In the genomic region with DNA sequence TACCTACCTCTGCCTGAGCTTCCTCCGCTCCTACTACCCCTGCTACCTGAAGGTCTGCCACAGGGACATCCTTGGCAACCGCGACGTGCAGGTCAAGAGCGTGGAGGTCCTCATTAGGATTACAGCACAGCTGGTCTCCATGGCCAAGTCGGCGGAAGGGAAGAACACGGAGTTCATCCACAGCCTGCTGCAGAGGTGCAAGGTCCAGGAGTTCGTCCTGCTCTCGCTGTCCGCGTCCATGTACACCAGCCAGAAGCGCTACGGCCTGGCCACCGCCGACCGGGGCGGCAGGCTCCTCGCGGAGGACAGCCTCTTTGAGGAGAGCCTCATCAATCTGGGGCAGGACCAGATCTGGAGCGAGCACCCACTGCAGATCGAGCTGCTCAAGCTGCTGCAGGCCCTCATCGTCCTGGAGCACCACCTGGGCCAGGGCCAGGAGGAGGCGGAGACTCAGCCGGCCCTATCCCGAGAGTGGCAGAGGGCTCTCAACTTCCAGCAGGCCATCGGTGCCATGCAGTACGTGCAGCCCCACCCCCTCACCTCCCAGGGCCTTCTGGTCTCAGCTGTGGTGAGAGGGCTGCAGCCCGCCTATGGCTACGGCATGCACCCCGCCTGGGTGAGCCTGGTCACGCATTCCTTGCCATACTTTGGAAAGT, we compare ENCODE assay signal across 8 mouse cellular contexts. TPM values are rescaled to one million over a fixed set of nuclear protein-coding genes. Genes with fewer than 3 reads are reported as not detected.
DNase-seq lines count a peak whose midpoint lies in the region; ATAC-seq and TF ChIP-seq lines count a peak whose summit lies in the region.
"Had no signal": no experiment of that assay in that cellular context is flagged by ENCODE, and none has a peak within 500 bp of the region (broad histone marks: within the 10 kb centered on the region; RNA-seq: fewer than 3 reads in every experiment).

No protein-coding gene starts in this region.

- peaks cover 61% of the 10 kb centered on the region; the same call in 1 of the 2 replicates for H3K36me3 ChIP-seq in hindbrain, postnatal 0 days (ENCODE audit: insufficient read depth, low read length)
- peaks cover 28% of the 10 kb centered on the region for H3K36me3 ChIP-seq in hindbrain, embryonic 10.5 days
- H3K36me3 ChIP-seq in embryonic facial prominence, embryonic 12.5 days, result peaks cover 7% of the 10 kb centered on the region; the same call in 1 of the 2 replicates
- peaks cover 35% of the 10 kb centered on the region for H3K36me3 ChIP-seq in lung, postnatal 0 days (ENCODE audit: insufficient read depth, low read length)

- ATAC-seq in hindbrain, postnatal 0 days, result 0 out of 2 replicates have a peak, but pooled peaks have one; percentile 15
- ATAC-seq in embryonic facial prominence, embryonic 12.5 days (ENCODE audit: insufficient number of reproducible peaks, insufficient read depth, low FRiP score, low TSS enrichment), result peak; percentile 50; the same call in 1 of the 2 replicates
- ATAC-seq in lung, postnatal 0 days, result peak; percentile 93
- ATAC-seq: forebrain, postnatal 0 days had no signal

- no peak for TF ChIP-seq CTCF in hindbrain, postnatal 0 days (IDR thresholded peaks at IDR 0.05; ENCODE audit: low read depth)
- TF ChIP-seq CTCF in lung, postnatal 0 days (IDR thresholded peaks at IDR 0.05), result no peak

- no peaks in the 10 kb centered on the region for H3K9me3 ChIP-seq in hindbrain, postnatal 0 days (ENCODE audit: low read length)
- no peaks in the 10 kb centered on the region for H3K9me3 ChIP-seq in hindbrain, embryonic 10.5 days
- H3K9me3 ChIP-seq in embryonic facial prominence, embryonic 12.5 days, result no peaks in the 10 kb centered on the region
- H3K9me3 ChIP-seq in lung, postnatal 0 days (ENCODE audit: low read length), result no peaks in the 10 kb centered on the region

- no peak overlapping the region for H3K4me3 ChIP-seq in hindbrain, postnatal 0 days (ENCODE audit: low read length)
- no peak overlapping the region for H3K4me3 ChIP-seq in hindbrain, embryonic 10.5 days
- H3K4me3 ChIP-seq in embryonic facial prominence, embryonic 12.5 days, result no peak overlapping the region
- no peak overlapping the region for H3K4me3 ChIP-seq in lung, postnatal 0 days (ENCODE audit: low read depth, low read length)

- H3K27ac ChIP-seq in hindbrain, postnatal 0 days, result no peak overlapping the region
- H3K27ac ChIP-seq in hindbrain, embryonic 10.5 days, result no peak overlapping the region
- H3K27ac ChIP-seq in embryonic facial prominence, embryonic 12.5 days, result no peak overlapping the region
- H3K27ac ChIP-seq in lung, postnatal 0 days (ENCODE audit: low read length), result no peak overlapping the region

- H3K4me1 ChIP-seq in hindbrain, postnatal 0 days (ENCODE audit: insufficient read depth, low read length), result no peaks in the 10 kb centered on the region
- H3K4me1 ChIP-seq in hindbrain, embryonic 10.5 days (replicated peaks), result peaks cover 7% of the 10 kb centered on the region
- H3K4me1 ChIP-seq in embryonic facial prominence, embryonic 12.5 days, result 0 out of 2 replicates have a peak, but pooled peaks cover 4% of the 10 kb centered on the region
- no peaks in the 10 kb centered on the region for H3K4me1 ChIP-seq in lung, postnatal 0 days (ENCODE audit: insufficient read depth, low read depth, low read length)

- H3K4me2 ChIP-seq in hindbrain, postnatal 0 days (ENCODE audit: low read depth, low read length), result no peak overlapping the region
- no peak overlapping the region for H3K4me2 ChIP-seq in embryonic facial prominence, embryonic 12.5 days (replicated peaks)
- 0 out of 2 replicates have a peak overlapping the region, but pooled peaks have one; percentile 11 for H3K4me2 ChIP-seq in lung, postnatal 0 days (replicated peaks; ENCODE audit: low read depth, low read length)

- intact Hi-C loops in left cerebral cortex, postnatal 25 days (cut with DNase I), result no loop called here

- no peak for DNase-seq in hindbrain, postnatal 0 days (ENCODE audit: low spot score)
- no peak for DNase-seq in hindbrain, embryonic 10.5 days (ENCODE audit: low spot score)
- DNase-seq in kidney, adult 9 months, result peak; percentile 70
- peak; percentile 83 for DNase-seq in lung, postnatal 0 days (ENCODE audit: low spot score)
- DNase-seq in left cerebral cortex, postnatal 25 days (ENCODE audit: low spot score in 2 of 2), result no peak
- DNase-seq in spleen, postnatal 4 days (ENCODE audit: low spot score in 2 of 2), result no peak
- DNase-seq: forebrain, postnatal 0 days had no signal

- no peak overlapping the region for H3K9ac ChIP-seq in hindbrain, postnatal 0 days (replicated peaks; ENCODE audit: low read length)
- H3K9ac ChIP-seq in embryonic facial prominence, embryonic 12.5 days, result no peak overlapping the region
- no peak overlapping the region for H3K9ac ChIP-seq in lung, postnatal 0 days (replicated peaks; ENCODE audit: low read depth)
- H3K9ac ChIP-seq: forebrain, postnatal 0 days had no signal

- 68% methylated on average over 32 of the region's 32 CpGs for WGBS in hindbrain, postnatal 0 days
- WGBS in hindbrain, embryonic 10.5 days, result 72% methylated on average over 32 of the region's 32 CpGs
- 69% methylated on average over 32 of the region's 32 CpGs for WGBS in embryonic facial prominence, embryonic 12.5 days
- 53% methylated on average over 26 of the region's 32 CpGs for WGBS in lung, postnatal 0 days

- no peaks in the 10 kb centered on the region for H3K27me3 ChIP-seq in hindbrain, postnatal 0 days (ENCODE audit: insufficient read depth, low read length)
- H3K27me3 ChIP-seq in hindbrain, embryonic 10.5 days (ENCODE audit: insufficient read depth, poor library complexity, severe bottlenecking), result no peaks in the 10 kb centered on the region
- peaks cover 3% of the 10 kb centered on the region; the same call in 1 of the 2 replicates for H3K27me3 ChIP-seq in embryonic facial prominence, embryonic 12.5 days
- H3K27me3 ChIP-seq in lung, postnatal 0 days (replicated peaks; ENCODE audit: insufficient read depth, low read length), result no peaks in the 10 kb centered on the region

- TF ChIP-seq EP300 in lung, postnatal 0 days (IDR thresholded peaks at IDR 0.05), result no peak

RNA-seq across cellular contexts. Expression of a gene that starts 58.7 kb away (rescaled TPM):
- 60.9 and 74.8 TPM in 2 replicates for total RNA-seq in hindbrain, postnatal 0 days (2014; rRNA removed)
- 25.4 and 26.8 TPM in 2 replicates for polyA plus RNA-seq in hindbrain, postnatal 0 days (2015; fragmentation: Nextera tagmentation; extraction: Ambion mirVana)
- polyA plus RNA-seq in hindbrain, embryonic 10.5 days (2016; fragmentation: Nextera tagmentation; extraction: Ambion mirVana), result 12.0 and 20.2 TPM in 2 replicates
- 11.9 and 12.2 TPM in 2 replicates for polyA plus RNA-seq in embryonic facial prominence, embryonic 12.5 days (2016; fragmentation: Nextera tagmentation; extraction: Ambion mirVana)
- 14.8 and 19.8 TPM in 2 replicates for polyA plus RNA-seq in lung, postnatal 0 days (2015; fragmentation: Nextera tagmentation; extraction: Ambion mirVana)
- total RNA-seq in left cerebral cortex, postnatal 25 days (2021), result 10 to 100 TPM; 82.1 to 87.0 TPM

Comparison
In these comparisons a context has a peak if more than half of its experiments do, and no peak if none do; other contexts are left out.
1. ATAC-seq: peak in every context shown above with its lines; median percentile 93 in lung, postnatal 0 days; 50 in embryonic facial prominence, embryonic 12.5 days; 15 in hindbrain, postnatal 0 days.
2. DNase-seq: peak in kidney, adult 9 months (single experiment) and lung, postnatal 0 days (single experiment); none in hindbrain, postnatal 0 days (single experiment), hindbrain, embryonic 10.5 days (single experiment), left cerebral cortex, postnatal 25 days (0 of 2) and spleen, postnatal 4 days (0 of 2).